Mouse (Mus musculus) hindbrain, embryonic 16.5 days (tissue): Measurements from ENCODE around the gene Zbp1. TPM values are rescaled to one million over a fixed set of nuclear protein-coding genes. Genes with fewer than 3 reads are reported as not detected.

Experiments
- ATAC-seq: fragments of 200-750 bp; cut with Nextera tagmentation; 2 replicates; pipeline ENCODE4 v1.8.0; 2017; ENCODE audit warnings: moderate TSS enrichment, moderate library complexity
- H3K27ac ChIP-seq: fragments of 300-500 bp; sonication (generic); 2 replicates; pipeline ENCODE4 v1.5.1; 2014; ENCODE audit warnings: low read depth, mild to moderate bottlenecking, control low read depth, low read length, moderate library complexity
- H3K27me3 ChIP-seq: fragments of 300-500 bp; sonication (generic); replicated peaks from 2 replicates; pipeline ENCODE4 v1.6.1; 2014; ENCODE audit warnings: low read length; ENCODE audit not compliant: control insufficient read depth, insufficient read depth
- H3K36me3 ChIP-seq: fragments of 300-500 bp; sonication (generic); 2 replicates; pipeline ENCODE4 v1.6.1; 2014; ENCODE audit warnings: mild to moderate bottlenecking, low read length, moderate library complexity, mixed read lengths; ENCODE audit not compliant: control insufficient read depth, insufficient read depth
- H3K4me1 ChIP-seq: fragments of 300-500 bp; sonication (generic); 2 replicates; pipeline ENCODE4 v1.6.1; 2014; ENCODE audit warnings: low read depth, low read length; ENCODE audit not compliant: control insufficient read depth, insufficient read depth
- H3K4me2 ChIP-seq: fragments of 300-500 bp; sonication (generic); 2 replicates; pipeline ENCODE4 v1.6.1; 2014; ENCODE audit warnings: mild to moderate bottlenecking, low read length, control low read depth, moderate library complexity
- H3K4me3 ChIP-seq: fragments of 300-500 bp; sonication (generic); 2 replicates; pipeline ENCODE4 v1.5.1; 2014; ENCODE audit warnings: mild to moderate bottlenecking, low read length, control low read depth, moderate library complexity
- H3K9ac ChIP-seq: fragments of 300-500 bp; sonication (generic); 2 replicates; pipeline ENCODE4 v1.6.1; 2014; ENCODE audit warnings: low read depth, mild to moderate bottlenecking, control low read depth, low read length, moderate library complexity
- H3K9me3 ChIP-seq: fragments of 300-500 bp; sonication (generic); 2 replicates; pipeline ENCODE4 v1.6.1; 2014; ENCODE audit warnings: mild to moderate bottlenecking, low read length, moderate library complexity; ENCODE audit not compliant: control insufficient read depth
- WGBS: fragments of 180-500 bp; shearing (Covaris S2); extraction: QIAGEN DNeasy Blood & Tissue Kit; methylation state at CpG from one replicate; pipeline ENCODE4 v1.1.7; 2014; 5-methylcytosine and 5-hydroxymethylcytosine counted together
- polyA plus RNA-seq: library from polyadenylated mRNA; unstranded; fragments of >200 nt; fragmentation: Nextera tagmentation; extraction: Ambion mirVana; gene quantifications from 2 replicates; pipeline ENCODE4 v1.2.1, GENCODE M21; 2015

The Zbp1 gene
- polyA plus RNA-seq, 1 experiment from 2014 or later = not detected

DNA sequence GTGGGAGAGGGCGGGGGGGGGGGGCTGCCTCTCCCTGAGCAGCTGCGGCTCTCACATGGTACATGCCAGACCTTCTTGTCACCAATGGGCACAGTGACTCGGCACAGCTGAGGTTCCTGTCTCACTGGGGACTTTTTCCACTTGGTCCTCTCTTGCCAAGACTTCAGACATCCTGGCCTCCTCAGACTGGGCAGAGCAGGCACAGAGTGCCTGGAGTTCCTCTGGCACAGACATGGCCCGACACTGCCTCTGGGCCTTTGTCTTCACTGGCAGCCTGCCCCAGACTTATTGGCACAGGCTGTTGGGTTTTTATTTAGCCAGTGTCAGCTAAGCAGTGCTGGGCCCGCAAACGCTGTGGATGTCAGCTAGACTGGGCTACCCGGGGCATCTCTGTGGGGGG lies 38.9 kb upstream of the Zbp1 start:
- 18% methylated on average over 6 of the region's 7 CpGs for WGBS
- no peaks in the 10 kb centered on the region for H3K9me3 ChIP-seq
- no peaks in the 10 kb centered on the region for H3K36me3 ChIP-seq
- no peak overlapping the region for H3K4me2 ChIP-seq
- peak; percentile 89 for ATAC-seq
- peaks cover 71% of the 10 kb centered on the region for H3K4me1 ChIP-seq
- no peaks in the 10 kb centered on the region for H3K27me3 ChIP-seq
- peak overlapping the region; percentile 24; the same call in 1 of the 2 replicates for H3K27ac ChIP-seq
- H3K9ac ChIP-seq = no peak overlapping the region
- no peak overlapping the region for H3K4me3 ChIP-seq

- H3K4me2 ChIP-seq = no peak overlapping the region
- H3K36me3 ChIP-seq = no peaks in the 10 kb centered on the region
- H3K27me3 ChIP-seq = no peaks in the 10 kb centered on the region
- H3K4me3 ChIP-seq = no peak overlapping the region
- no peaks in the 10 kb centered on the region for H3K9me3 ChIP-seq
- no peak for ATAC-seq
- no peak overlapping the region for H3K27ac ChIP-seq
- no peak overlapping the region for H3K9ac ChIP-seq
- WGBS = 63% methylated on average over 4 of the region's 4 CpGs
- peaks cover 73% of the 10 kb centered on the region for H3K4me1 ChIP-seq
Measured at GRCm38 (mm10) chr2:173256552-173256949, 37.8 kb upstream of the Zbp1 start.

- no peaks in the 10 kb centered on the region for H3K9me3 ChIP-seq
- H3K4me1 ChIP-seq = peaks cover 74% of the 10 kb centered on the region
- H3K36me3 ChIP-seq = no peaks in the 10 kb centered on the region
- no peak overlapping the region for H3K4me3 ChIP-seq
- no peak overlapping the region for H3K4me2 ChIP-seq
- H3K27me3 ChIP-seq = no peaks in the 10 kb centered on the region
- ATAC-seq = no peak
- H3K27ac ChIP-seq = no peak overlapping the region
- no peak overlapping the region for H3K9ac ChIP-seq
- 64% methylated on average over 7 of the region's 7 CpGs for WGBS
Measured at GRCm38 (mm10) chr2:173255810-173256551, 37.3 kb upstream of the Zbp1 start.

DNA sequence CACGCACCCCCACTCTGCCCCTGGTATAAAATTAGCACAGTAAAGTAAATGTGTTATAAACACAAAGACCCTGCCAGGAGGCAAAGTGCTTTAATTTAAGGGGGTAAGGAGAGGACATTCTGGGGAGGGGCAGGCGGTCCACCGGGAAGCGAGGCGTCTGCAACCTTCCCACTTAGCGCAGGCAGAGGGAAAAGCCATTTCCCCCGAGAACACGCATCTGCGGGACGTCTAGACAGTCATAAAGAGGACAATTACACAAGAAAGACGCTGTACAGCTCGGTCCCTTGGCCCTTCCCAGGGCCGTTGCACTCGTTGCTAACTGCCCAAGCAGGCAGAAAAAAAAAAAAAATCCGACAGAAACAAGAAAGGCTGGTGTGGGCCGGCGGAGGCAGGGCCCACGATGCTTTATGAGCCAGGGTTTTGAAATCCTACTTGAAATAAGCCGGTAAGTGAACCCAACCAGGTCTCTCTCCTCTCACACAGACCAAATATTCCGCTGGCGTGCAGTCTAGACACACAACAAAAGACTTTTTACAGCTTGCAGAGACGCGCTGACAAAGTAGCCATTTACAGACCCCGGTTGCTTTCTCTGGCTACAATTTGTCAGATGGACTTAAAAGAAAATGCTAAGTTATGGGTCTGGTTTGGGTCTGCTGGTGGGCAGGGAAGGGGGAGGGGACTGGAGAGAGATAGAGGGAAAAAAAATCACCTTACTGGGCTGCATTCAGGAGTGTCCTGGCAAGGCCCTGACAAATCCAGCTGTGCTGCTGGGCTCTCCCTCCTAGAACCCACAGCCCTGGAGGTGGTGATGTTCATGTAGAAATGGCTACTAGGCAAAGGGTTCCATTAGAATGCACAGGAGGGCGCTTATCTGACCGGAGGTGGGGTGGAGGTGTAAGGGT lies 35.3 kb upstream of the Zbp1 start:
- ATAC-seq = no peak
- H3K4me3 ChIP-seq = no peak overlapping the region
- H3K36me3 ChIP-seq = no peaks in the 10 kb centered on the region
- no peaks in the 10 kb centered on the region for H3K9me3 ChIP-seq
- H3K4me1 ChIP-seq = peaks cover 84% of the 10 kb centered on the region
- peak overlapping the region; percentile 14 for H3K9ac ChIP-seq
- no peaks in the 10 kb centered on the region for H3K27me3 ChIP-seq
- no peak overlapping the region; the same call in 1 of the 2 replicates for H3K27ac ChIP-seq
- H3K4me2 ChIP-seq = peak overlapping the region; percentile 35
- 16% methylated on average over 26 of the region's 26 CpGs for WGBS

DNA sequence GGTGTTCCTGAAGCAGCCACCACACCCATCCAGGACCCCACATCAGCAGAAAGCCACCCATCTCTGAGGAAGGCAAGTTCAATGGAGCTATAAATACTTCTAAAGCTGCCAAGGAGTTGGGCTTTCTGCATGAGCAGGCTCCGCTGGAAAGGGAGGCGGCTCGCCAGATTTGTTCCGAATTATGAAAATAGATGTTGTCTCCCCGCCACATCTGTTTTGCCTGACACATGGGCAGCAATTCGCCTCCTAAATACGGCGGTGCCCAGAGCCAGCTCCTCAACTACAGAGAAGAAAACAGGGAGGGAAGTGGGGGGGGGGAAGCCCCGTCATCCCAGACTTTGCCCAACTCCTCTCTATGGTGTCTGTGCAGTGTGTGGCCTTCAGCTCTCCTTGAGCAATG lies 33.0 kb upstream of the Zbp1 start:
- WGBS = 51% methylated on average over 9 of the region's 9 CpGs
- ATAC-seq = no peak
- Histone ChIP-seq H3K9me3 (no peaks in the 10 kb centered on the region), H3K4me2 (no peak overlapping the region), H3K4me3 (no peak overlapping the region), H3K4me1 (peaks cover 69% of the 10 kb centered on the region), H3K36me3 (no peaks in the 10 kb centered on the region), H3K27ac (no peak overlapping the region), H3K9ac (no peak overlapping the region), H3K27me3 (no peaks in the 10 kb centered on the region)

DNA sequence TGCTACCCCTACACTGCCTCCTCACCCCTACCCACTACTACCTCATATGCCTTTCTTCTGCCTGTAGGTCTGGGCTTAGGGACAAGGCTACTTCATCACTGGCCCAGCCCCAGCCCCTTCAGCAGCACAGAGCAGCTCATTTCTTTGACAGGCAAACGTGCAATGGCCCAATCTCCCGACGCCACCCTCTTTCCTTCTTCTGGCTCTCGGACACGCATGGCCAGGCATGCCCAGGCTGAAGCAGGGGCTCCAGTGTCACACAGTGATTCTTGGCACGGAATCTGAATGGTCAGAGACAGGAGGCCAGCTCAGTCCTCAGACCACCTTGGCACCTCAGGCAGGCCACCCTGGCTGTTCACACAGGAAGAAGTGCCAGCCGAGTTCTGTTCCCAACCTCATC lies 32.4 kb upstream of the Zbp1 start:
- Histone ChIP-seq H3K4me2 (no peak overlapping the region), H3K36me3 (no peaks in the 10 kb centered on the region), H3K9me3 (no peaks in the 10 kb centered on the region), H3K27me3 (no peaks in the 10 kb centered on the region), H3K4me1 (peaks cover 68% of the 10 kb centered on the region), H3K4me3 (no peak overlapping the region), H3K27ac (no peak overlapping the region), H3K9ac (no peak overlapping the region)
- WGBS = 39% methylated on average over 7 of the region's 7 CpGs
- no peak for ATAC-seq

- peaks cover 64% of the 10 kb centered on the region for H3K4me1 ChIP-seq
- WGBS = 26% methylated on average over 2 of the region's 2 CpGs
- no peaks in the 10 kb centered on the region for H3K9me3 ChIP-seq
- H3K27me3 ChIP-seq = no peaks in the 10 kb centered on the region
- ATAC-seq = no peak
- H3K36me3 ChIP-seq = no peaks in the 10 kb centered on the region
- H3K4me3 ChIP-seq = no peak overlapping the region
- H3K9ac ChIP-seq = no peak overlapping the region
- no peak overlapping the region for H3K4me2 ChIP-seq
- no peak overlapping the region for H3K27ac ChIP-seq
Measured at GRCm38 (mm10) chr2:173250411-173250810, 31.7 kb upstream of the Zbp1 start.

DNA sequence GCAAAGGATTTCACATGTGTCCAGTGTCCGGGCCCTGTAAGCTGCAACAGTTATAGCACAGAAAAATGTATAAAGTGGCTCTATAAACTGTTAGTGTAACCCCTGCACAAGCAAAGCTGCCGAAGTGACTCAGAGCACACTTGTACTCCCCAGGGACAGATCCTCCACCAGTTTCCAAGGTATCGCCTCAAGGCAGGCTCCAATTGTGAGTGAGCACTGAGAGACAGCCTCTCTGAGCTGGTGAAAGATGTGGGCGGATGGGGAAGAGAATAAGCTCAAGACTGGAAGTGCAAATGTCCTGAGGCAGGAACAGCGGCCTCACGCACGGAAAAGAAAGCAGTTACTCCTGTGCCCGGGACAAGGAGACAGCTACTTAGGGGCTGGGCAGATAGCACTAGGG lies 31.2 kb upstream of the Zbp1 start:
- Histone ChIP-seq H3K4me3 (no peak overlapping the region), H3K36me3 (no peaks in the 10 kb centered on the region), H3K4me2 (no peak overlapping the region), H3K27me3 (no peaks in the 10 kb centered on the region), H3K9me3 (no peaks in the 10 kb centered on the region), H3K4me1 (peaks cover 64% of the 10 kb centered on the region), H3K27ac (no peak overlapping the region; the same call in 1 of the 2 replicates), H3K9ac (no peak overlapping the region)
- 70% methylated on average over 8 of the region's 8 CpGs for WGBS
- ATAC-seq = no peak

- no peak overlapping the region for H3K4me2 ChIP-seq
- ATAC-seq = no peak
- no peaks in the 10 kb centered on the region for H3K27me3 ChIP-seq
- peaks cover 58% of the 10 kb centered on the region for H3K4me1 ChIP-seq
- no peaks in the 10 kb centered on the region for H3K36me3 ChIP-seq
- no peak overlapping the region for H3K9ac ChIP-seq
- H3K27ac ChIP-seq = no peak overlapping the region
- no peak overlapping the region for H3K4me3 ChIP-seq
- H3K9me3 ChIP-seq = no peaks in the 10 kb centered on the region
- WGBS = 32% methylated on average over 3 of the region's 3 CpGs
Measured at GRCm38 (mm10) chr2:173249386-173249785, 30.7 kb upstream of the Zbp1 start.
